Mouse (Mus musculus): ENCODE measurements around the gene Vmn2r101.

The Vmn2r101 gene

GRCm38 (mm10) chr17:19576927-19577326, at the start of gene Vmn2r101:
Vmn2r101 (plus strand) TSS chr17:19577227.
- DNase-seq (ENCODE audit: low read depth) = no peak

- no peak for DNase-seq (ENCODE audit: low read depth)
Measured at GRCm38 (mm10) chr17:19629328-19629727, 52.3 kb downstream of the Vmn2r101 start.

- DNase-seq (ENCODE audit: low read depth) = no peak
Measured at GRCm38 (mm10) chr17:19658447-19658846, 81.4 kb downstream of the Vmn2r101 start.

- no peak for DNase-seq (ENCODE audit: low read depth)
Measured at GRCm38 (mm10) chr17:19660028-19660427, 83.0 kb downstream of the Vmn2r101 start, which contains the start of gene Vmn2r102. Vmn2r102 (plus strand) TSS chr17:19660328.

Measured in c-Kit-positive CD71-positive TER-119-negative erythroid progenitor cells, embryonic 14.5 days (primary cell).